Mouse (Mus musculus): Measurements from ENCODE around the gene Cd164l2.

Gene Cd164l2

GRCm38 (mm10) chr4:133223875-133224274 lies 11.9 kb downstream of the Cd164l2 start:
- DNase-seq, result no peak

DNA sequence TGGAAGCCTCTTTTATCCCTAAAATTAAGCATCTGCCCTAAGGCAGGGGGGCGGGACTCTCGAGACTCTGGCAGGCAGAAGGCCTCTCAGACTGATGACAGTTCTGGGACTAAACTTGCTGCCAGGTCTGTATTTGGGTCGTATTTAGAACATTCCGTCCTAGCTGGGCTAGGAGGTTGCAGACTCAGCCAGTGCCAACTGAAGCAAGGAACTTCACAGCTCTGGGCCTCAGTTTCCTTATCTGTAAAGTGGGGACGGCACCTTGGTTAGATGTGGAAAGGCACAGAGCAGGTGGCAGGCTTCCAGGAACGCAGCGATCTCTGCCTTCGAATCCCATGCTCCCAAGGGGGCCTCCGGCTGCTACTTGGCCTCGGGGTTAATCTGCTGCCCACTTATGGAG lies 14.1 kb downstream of the Cd164l2 start:
- DNase-seq, result peak in 1 of 2 experiments; percentile 52

GRCm38 (mm10) chr4:133227636-133228035 lies 15.7 kb downstream of the Cd164l2 start:
- no peak for DNase-seq

GRCm38 (mm10) chr4:133229582-133229981 lies 17.7 kb downstream of the Cd164l2 start:
- DNase-seq, result no peak

GRCm38 (mm10) chr4:133233285-133233976 lies 21.5 kb downstream of the Cd164l2 start:
- peak; percentile 62 to 76 for DNase-seq

- DNase-seq, result no peak
Measured at GRCm38 (mm10) chr4:133234771-133235170, 22.8 kb downstream of the Cd164l2 start.

DNA sequence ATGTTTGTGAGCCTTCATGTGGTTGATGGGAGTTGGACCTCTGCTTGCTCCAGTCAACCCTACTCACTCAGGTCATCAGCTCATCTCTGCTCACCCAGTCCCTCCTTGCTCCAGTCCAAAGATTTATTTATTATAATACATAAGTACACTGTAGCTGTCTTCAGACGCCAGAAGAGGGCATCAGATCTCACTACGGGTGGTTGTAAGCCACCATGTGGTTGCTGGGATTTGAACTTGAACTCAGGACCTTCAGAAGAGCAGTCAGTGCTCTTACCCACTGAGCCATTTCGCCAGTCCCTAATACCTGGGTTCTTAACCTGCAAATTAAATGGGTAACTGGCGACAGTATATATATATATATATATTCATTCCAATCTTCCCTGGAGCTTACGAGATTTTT lies 23.5 kb downstream of the Cd164l2 start:
- DNase-seq, result no peak

DNA sequence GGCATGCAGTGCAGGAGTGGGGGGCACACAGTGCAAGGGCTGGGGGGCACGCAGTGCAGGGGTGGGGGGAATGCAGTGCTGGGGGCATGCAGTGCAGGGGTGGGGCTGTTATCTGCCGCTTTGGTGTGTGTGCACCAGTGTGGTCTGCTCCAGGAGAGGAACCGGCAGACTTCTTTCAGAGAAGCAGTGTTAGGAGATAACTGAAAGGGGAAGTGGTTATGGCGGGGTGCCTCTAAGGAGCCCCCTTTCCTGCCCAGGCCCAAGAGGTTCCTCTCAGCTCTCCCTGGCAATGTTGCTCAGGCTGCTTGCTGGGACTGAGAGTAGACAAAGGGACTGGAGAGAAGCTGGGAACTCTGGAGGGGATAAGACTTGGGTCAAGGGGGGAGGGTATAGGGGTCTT lies 26.0 kb downstream of the Cd164l2 start:
- no peak for DNase-seq

GRCm38 (mm10) chr4:133240490-133240921 lies 28.6 kb downstream of the Cd164l2 start, which contains the start of gene Map3k6:
TSS of gene Map3k6 (plus strand) at chr4:133240818.
- DNase-seq, result peak; percentile 93 to 96

DNA sequence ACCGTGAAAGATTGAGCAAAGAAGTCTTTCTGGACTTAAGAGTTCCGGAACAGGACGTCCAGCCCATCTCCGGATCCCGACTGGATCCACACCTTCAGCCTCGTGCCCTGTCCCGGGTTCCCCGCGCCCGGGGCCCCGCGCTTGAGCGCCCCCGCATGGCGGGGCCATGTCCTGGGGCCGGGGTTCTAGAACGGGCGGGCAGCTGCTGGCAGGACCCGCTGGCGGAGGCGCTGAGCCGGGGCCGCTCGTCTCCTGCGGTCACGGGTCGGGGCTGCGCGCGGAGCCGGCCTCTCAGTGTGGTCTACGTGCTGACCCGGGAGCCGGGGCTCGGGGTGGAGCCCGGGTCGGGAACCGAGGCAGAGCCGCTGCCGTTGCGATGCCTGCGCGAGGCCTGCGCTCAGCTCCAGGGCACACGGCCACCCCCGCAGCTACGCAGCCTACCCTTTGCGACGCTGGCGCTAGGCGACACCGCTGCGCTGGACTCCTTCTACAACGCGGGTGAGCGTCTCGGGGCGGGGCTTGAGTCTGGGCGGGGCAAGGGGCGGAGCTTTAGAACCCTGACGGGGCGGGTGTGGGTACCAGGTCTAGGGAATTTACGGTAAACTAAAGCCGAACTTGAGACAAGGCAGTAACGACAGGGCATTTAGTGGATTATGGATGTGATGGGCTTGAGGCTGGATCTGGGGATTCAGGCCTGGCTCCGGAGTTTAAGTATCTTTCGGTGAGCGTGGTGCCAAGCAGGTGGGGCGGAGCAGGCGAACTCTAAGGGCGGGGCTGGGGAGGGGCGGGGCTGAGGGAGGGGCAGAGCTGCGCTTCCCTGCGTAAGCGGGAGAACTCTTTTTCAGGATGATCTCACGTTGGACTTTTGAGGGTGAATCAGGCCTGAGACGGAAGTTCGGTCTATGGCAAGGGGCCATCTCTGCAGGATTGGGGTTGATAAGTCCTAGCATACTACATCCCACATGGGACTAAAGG lies 29.3 kb downstream of the Cd164l2 start:
- peak; percentile 86 to 93 for DNase-seq

- no peak for DNase-seq
Measured at GRCm38 (mm10) chr4:133241910-133242309, 30.0 kb downstream of the Cd164l2 start.

- no peak for DNase-seq
Measured at GRCm38 (mm10) chr4:133242710-133243109, 30.8 kb downstream of the Cd164l2 start.

DNA sequence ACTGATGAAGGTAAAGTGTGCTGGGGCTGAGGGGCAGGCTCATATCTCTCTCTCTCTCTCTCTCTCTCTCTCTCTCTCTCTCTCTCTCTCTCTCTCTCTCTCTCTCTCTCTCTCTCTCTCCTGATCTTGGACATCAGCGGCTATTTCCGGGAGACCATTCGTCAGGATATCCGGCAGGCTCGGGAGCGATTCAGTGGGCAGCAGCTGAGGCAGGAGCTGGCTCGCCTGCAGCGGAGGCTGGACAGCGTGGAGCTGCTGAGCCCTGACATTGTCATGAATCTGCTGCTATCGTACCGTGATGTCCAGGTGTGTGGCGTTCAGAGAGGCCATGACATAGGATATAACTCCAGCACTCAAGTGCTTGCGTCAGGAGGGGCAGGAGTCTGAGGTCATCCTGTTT lies 31.6 kb downstream of the Cd164l2 start:
- DNase-seq, result no peak

DNA sequence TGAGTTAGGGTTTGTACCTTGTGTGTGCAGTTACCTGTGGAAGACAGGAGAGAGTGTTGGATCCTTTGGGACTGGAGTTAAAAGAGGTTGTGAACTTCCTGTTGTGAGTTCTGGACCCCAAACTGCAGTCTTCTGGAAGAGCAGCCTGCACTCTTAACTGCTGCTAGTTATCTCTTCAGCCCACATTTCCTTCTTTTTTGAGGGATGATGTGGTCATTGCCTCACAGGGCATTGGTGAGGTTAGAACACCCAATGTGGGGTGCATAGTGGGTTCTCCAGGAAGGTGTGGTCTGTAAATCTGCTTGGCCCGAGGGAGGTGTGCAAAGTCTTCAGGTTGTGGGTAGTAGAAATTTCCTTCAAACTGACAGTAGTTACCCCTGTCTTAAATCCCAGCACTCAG lies 32.4 kb downstream of the Cd164l2 start:
- no peak for DNase-seq

- peak; percentile 54 to 76 for DNase-seq
Measured at GRCm38 (mm10) chr4:133247072-133247471, 35.1 kb downstream of the Cd164l2 start.

GRCm38 (mm10) chr4:133247806-133248449 lies 36.0 kb downstream of the Cd164l2 start:
- no peak for DNase-seq

DNA sequence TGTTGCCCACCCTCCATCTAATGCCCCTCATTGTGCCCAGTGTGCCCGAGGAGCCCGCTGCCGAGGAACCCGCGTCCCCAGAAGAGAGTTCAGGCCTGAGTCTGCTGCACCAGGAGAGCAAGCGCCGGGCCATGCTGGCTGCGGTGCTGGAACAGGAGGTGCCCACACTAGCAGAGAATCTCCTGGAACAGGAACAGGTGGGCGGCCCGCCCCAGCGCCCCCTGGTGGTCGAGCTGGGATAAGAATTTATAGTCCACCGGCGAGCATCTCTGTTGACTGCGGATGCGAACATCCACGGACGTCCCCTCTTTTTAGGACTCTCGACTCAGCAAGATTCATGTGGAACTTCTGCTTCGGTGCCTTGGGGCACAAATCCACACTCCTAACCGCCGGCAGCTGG lies 38.7 kb downstream of the Cd164l2 start:
- peak; percentile 79 to 88 for DNase-seq

- no peak for DNase-seq
Measured at GRCm38 (mm10) chr4:133251214-133251613, 39.3 kb downstream of the Cd164l2 start.

- no peak for DNase-seq
Measured at GRCm38 (mm10) chr4:133252089-133252488, 40.2 kb downstream of the Cd164l2 start.

- no peak for DNase-seq
Measured at GRCm38 (mm10) chr4:133253412-133253811, 41.5 kb downstream of the Cd164l2 start.

GRCm38 (mm10) chr4:133255392-133255791 lies 43.5 kb downstream of the Cd164l2 start:
- no peak for DNase-seq

DNA sequence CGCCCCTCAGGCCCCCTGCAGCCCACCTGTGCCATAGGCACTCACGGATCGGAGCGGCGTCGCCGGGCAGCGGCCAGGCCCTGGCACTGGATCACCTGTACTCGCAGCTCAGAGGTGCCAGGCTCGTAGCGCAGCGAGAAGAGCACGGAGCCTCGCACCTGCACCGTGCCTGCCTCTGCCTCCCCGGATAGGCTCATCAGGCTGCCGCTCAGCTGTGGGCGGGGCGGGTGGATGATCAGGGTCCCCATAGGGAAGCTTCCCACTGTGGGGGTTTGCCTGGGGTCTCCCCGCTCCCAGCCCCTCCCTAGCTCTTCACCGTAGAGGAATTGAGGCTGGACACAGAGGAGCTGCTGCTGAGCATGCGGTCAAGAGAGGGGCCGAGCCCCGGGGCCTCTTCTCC lies 44.9 kb downstream of the Cd164l2 start:
- DNase-seq, result no peak

- peak; percentile 44 to 49 for DNase-seq
Measured at GRCm38 (mm10) chr4:133257230-133257629, 45.3 kb downstream of the Cd164l2 start.

Measured in lung, adult 18-20 months (tissue).